Mouse (Mus musculus) liver, postnatal 0 days (tissue): ENCODE results near the gene Hoxa1. TPM values are rescaled to one million over a fixed set of nuclear protein-coding genes. Genes with fewer than 3 reads are reported as not detected.

ENCODE experiments used
- ATAC-seq: fragments of 200-750 bp; cut with Nextera tagmentation; 2 replicates; pipeline ENCODE4 v1.8.0; 2017; ENCODE audit warnings: mild to moderate bottlenecking, moderate library complexity
- DNase-seq: peaks from one replicate; pipeline ENCODE4 v3.0.0-alpha.2; 2016
- H3K27ac ChIP-seq: fragments of 300-500 bp; sonication (generic); 2 replicates; pipeline ENCODE4 v1.5.1; 2014; ENCODE audit warnings: antibody characterized with exemption, moderate library complexity, mild to moderate bottlenecking, low read depth
- H3K27me3 ChIP-seq: fragments of 300-500 bp; sonication (generic); 2 replicates; pipeline ENCODE4 v1.6.1; 2014; ENCODE audit warnings: low read length, control low read depth, mixed read lengths; ENCODE audit not compliant: insufficient read depth
- H3K36me3 ChIP-seq: fragments of 300-500 bp; sonication (generic); replicated peaks from 2 replicates; pipeline ENCODE4 v1.6.1; 2014; ENCODE audit warnings: mild to moderate bottlenecking, control low read depth, low read length, moderate library complexity, mixed read lengths; ENCODE audit not compliant: insufficient read depth
- H3K4me1 ChIP-seq: fragments of 300-500 bp; sonication (generic); 2 replicates; pipeline ENCODE4 v1.6.1; 2014; ENCODE audit warnings: antibody characterized with exemption, mild to moderate bottlenecking, control low read depth; ENCODE audit not compliant: insufficient read depth
- H3K4me2 ChIP-seq: fragments of 300-500 bp; sonication (generic); 2 replicates; pipeline ENCODE4 v1.6.1; 2014; ENCODE audit warnings: low read depth, mild to moderate bottlenecking, low read length, moderate library complexity, mixed read lengths
- H3K4me3 ChIP-seq: fragments of 300-500 bp; sonication (generic); 2 replicates; pipeline ENCODE4 v1.5.1; 2014; ENCODE audit warnings: low read depth, low read length
- H3K9ac ChIP-seq: fragments of 300-500 bp; sonication (generic); replicated peaks from 2 replicates; pipeline ENCODE4 v1.6.1; 2014; ENCODE audit warnings: mild to moderate bottlenecking, moderate library complexity
- H3K9me3 ChIP-seq: fragments of 300-500 bp; sonication (generic); 2 replicates; pipeline ENCODE4 v1.6.1; 2016; ENCODE audit warnings: mild to moderate bottlenecking, control low read depth, low read length, mixed read lengths
- CTCF ChIP-seq: sonication (generic); IDR thresholded peaks from 2 replicates; pipeline ENCODE4 v1.5.1; 2016; ENCODE audit warnings: antibody characterized with exemption, low read depth
- EP300 ChIP-seq: IDR thresholded peaks from 2 replicates; pipeline ENCODE4 v1.6.1; 2016; ENCODE audit warnings: antibody characterized with exemption, low read depth, mild to moderate bottlenecking
- WGBS: fragments of 180-500 bp; shearing (Covaris S2); extraction: QIAGEN DNeasy Blood & Tissue Kit; methylation state at CpG from one replicate; pipeline ENCODE4 v1.1.7; 2014; ENCODE audit not compliant: insufficient replicate concordance; 5-methylcytosine and 5-hydroxymethylcytosine counted together
- polyA plus RNA-seq: library from polyadenylated mRNA; unstranded; fragments of >200 nt; fragmentation: Nextera tagmentation; extraction: Ambion mirVana; gene quantifications from 2 replicates; pipeline ENCODE4 v1.2.1, GENCODE M21; 2015

Hoxa1 gene
- polyA plus RNA-seq, 1 experiment from 2014 or later: 0.16 TPM

- no peak overlapping the region for H3K4me3 ChIP-seq
- TF ChIP-seq EP300: no peak
- TF ChIP-seq CTCF: no peak
- peaks cover 73% of the 10 kb centered on the region for H3K27me3 ChIP-seq
- no peak overlapping the region for H3K4me2 ChIP-seq
- no peaks in the 10 kb centered on the region for H3K4me1 ChIP-seq
- ATAC-seq (no peak), DNase-seq (no peak)
- no peak overlapping the region for H3K27ac ChIP-seq
- no peaks in the 10 kb centered on the region for H3K9me3 ChIP-seq
- no peak overlapping the region for H3K9ac ChIP-seq
- 28% methylated on average over 4 of the region's 4 CpGs for WGBS
- H3K36me3 ChIP-seq: no peaks in the 10 kb centered on the region
Measured at GRCm38 (mm10) chr6:52151571-52151970, 6.5 kb downstream of the Hoxa1 start.

GRCm38 (mm10) chr6:52150401-52150966 is 7.6 kb downstream of the Hoxa1 start:
- no peaks in the 10 kb centered on the region for H3K36me3 ChIP-seq
- H3K4me3 ChIP-seq: no peak overlapping the region
- ATAC-seq (no peak), DNase-seq (no peak)
- no peaks in the 10 kb centered on the region for H3K4me1 ChIP-seq
- no peak overlapping the region for H3K27ac ChIP-seq
- H3K9ac ChIP-seq: no peak overlapping the region
- H3K4me2 ChIP-seq: no peak overlapping the region
- H3K9me3 ChIP-seq: no peaks in the 10 kb centered on the region
- WGBS: 10% methylated on average over 16 of the region's 16 CpGs
- peaks cover 65% of the 10 kb centered on the region for H3K27me3 ChIP-seq
- TF ChIP-seq EP300 (no peak), CTCF (no peak)

- no peak overlapping the region for H3K4me2 ChIP-seq
- DNase-seq (no peak), ATAC-seq (no peak)
- H3K4me3 ChIP-seq: no peak overlapping the region
- H3K36me3 ChIP-seq: no peaks in the 10 kb centered on the region
- no peak overlapping the region for H3K27ac ChIP-seq
- no peaks in the 10 kb centered on the region for H3K9me3 ChIP-seq
- no peak for TF ChIP-seq CTCF
- TF ChIP-seq EP300: no peak
- 0 out of 2 replicates have a peak, but pooled peaks cover 3% of the 10 kb centered on the region for H3K27me3 ChIP-seq
- WGBS: 80% methylated on average over 5 of the region's 5 CpGs
- no peak overlapping the region for H3K9ac ChIP-seq
- H3K4me1 ChIP-seq: no peaks in the 10 kb centered on the region
Measured at GRCm38 (mm10) chr6:52139115-52139514, 19.0 kb downstream of the Hoxa1 start.

- no peak for DNase-seq
- TF ChIP-seq CTCF (no peak), EP300 (no peak)
- Histone ChIP-seq H3K4me2 (no peak overlapping the region), H3K4me1 (no peaks in the 10 kb centered on the region), H3K36me3 (no peaks in the 10 kb centered on the region), H3K27me3 (0 out of 2 replicates have a peak, but pooled peaks cover 2% of the 10 kb centered on the region), H3K9ac (no peak overlapping the region), H3K4me3 (no peak overlapping the region), H3K9me3 (no peaks in the 10 kb centered on the region), H3K27ac (no peak overlapping the region)
- ATAC-seq: no peak
- 68% methylated on average over 10 of the region's 10 CpGs for WGBS
Measured at GRCm38 (mm10) chr6:52138576-52138975, 19.5 kb downstream of the Hoxa1 start.

- Histone ChIP-seq H3K4me2 (no peak overlapping the region), H3K27me3 (no peaks in the 10 kb centered on the region), H3K9me3 (no peaks in the 10 kb centered on the region), H3K4me1 (no peaks in the 10 kb centered on the region), H3K36me3 (no peaks in the 10 kb centered on the region), H3K9ac (no peak overlapping the region), H3K27ac (no peak overlapping the region), H3K4me3 (no peak overlapping the region)
- WGBS: 68% methylated on average over 9 of the region's 9 CpGs
- ATAC-seq: no peak
- DNase-seq: no peak
- TF ChIP-seq CTCF (no peak), EP300 (no peak)
Measured at GRCm38 (mm10) chr6:52137841-52138535, 20.1 kb downstream of the Hoxa1 start.

GRCm38 (mm10) chr6:52123673-52124072 is 34.4 kb downstream of the Hoxa1 start:
- WGBS: 61% methylated on average over 4 of the region's 4 CpGs

More at GRCm38 (mm10) chr6:52123673-52124072, 34.4 kb downstream of the Hoxa1 start:
- ATAC-seq (no peak), DNase-seq (no peak)
- Histone ChIP-seq H3K4me1 (no peaks in the 10 kb centered on the region), H3K9ac (no peak overlapping the region), H3K9me3 (peaks cover 6% of the 10 kb centered on the region), H3K27ac (no peak overlapping the region), H3K36me3 (no peaks in the 10 kb centered on the region), H3K27me3 (no peaks in the 10 kb centered on the region), H3K4me3 (no peak overlapping the region), H3K4me2 (no peak overlapping the region)
- TF ChIP-seq CTCF: no peak
- no peak for TF ChIP-seq EP300
